Mouse (Mus musculus) cerebellum, adult 11-12 months (tissue): ENCODE measurements at regions not wholly inside any gene's neighbourhood (a gene's known extent, or its start where the extent isn't known, plus 50 kb on each side); places are given as distances from the start of the nearest gene placed in this dataset.
"Not testable (repeated sequence)": the region's sequence is repeated elsewhere in the genome, so short reads cannot be mapped to it uniquely, and the experiment has no call there.

Experiments used
- DNase-seq: peaks from one replicate; pipeline ENCODE4 v3.0.0; 2022

- DNase-seq: no peak
These were observed 268.7 kb upstream of the Ift57 start for GRCm38 (mm10) chr16:49430296-49430695.

- no peak for DNase-seq
These were observed 267.1 kb upstream of the Ift57 start for GRCm38 (mm10) chr16:49431902-49432301.

- DNase-seq: no peak
These were observed 257.8 kb upstream of the Ift57 start for GRCm38 (mm10) chr16:49441225-49441624.

GRCm38 (mm10) chr16:49447356-49447755 is 251.7 kb upstream of the Ift57 start:
- not testable (repeated sequence) for DNase-seq

GRCm38 (mm10) chr16:49493881-49494280 is 205.2 kb upstream of the Ift57 start:
- DNase-seq: no peak

- DNase-seq: no peak
These were observed 201.5 kb upstream of the Ift57 start for GRCm38 (mm10) chr16:49497521-49498010.

- DNase-seq: peak; percentile 13
These were observed 198.2 kb upstream of the Ift57 start for GRCm38 (mm10) chr16:49500818-49501217.

GRCm38 (mm10) chr16:49503897-49504413 is 195.1 kb upstream of the Ift57 start:
- DNase-seq: peak; percentile 14

GRCm38 (mm10) chr16:49504669-49505068 is 194.4 kb upstream of the Ift57 start:
- peak; percentile 10 for DNase-seq

GRCm38 (mm10) chr16:49505271-49505670 is 193.8 kb upstream of the Ift57 start:
- no peak for DNase-seq

GRCm38 (mm10) chr16:49518844-49519243 is 180.2 kb upstream of the Ift57 start:
- DNase-seq: no peak

GRCm38 (mm10) chr16:49520411-49520810 is 178.6 kb upstream of the Ift57 start:
- no peak for DNase-seq

GRCm38 (mm10) chr16:49521685-49522084 is 177.3 kb upstream of the Ift57 start:
- DNase-seq: no peak

- no peak for DNase-seq
These were observed 176.5 kb upstream of the Ift57 start for GRCm38 (mm10) chr16:49522576-49522975.

- DNase-seq: not testable (repeated sequence)
These were observed 170.4 kb upstream of the Ift57 start for GRCm38 (mm10) chr16:49528618-49529017.

- DNase-seq: no peak
These were observed 170.0 kb upstream of the Ift57 start for GRCm38 (mm10) chr16:49529060-49529459.

- DNase-seq: no peak
These were observed 169.0 kb upstream of the Ift57 start for GRCm38 (mm10) chr16:49530051-49530450.

GRCm38 (mm10) chr16:49532071-49532686 is 166.9 kb upstream of the Ift57 start:
- no peak for DNase-seq

- no peak for DNase-seq
These were observed 165.5 kb upstream of the Ift57 start for GRCm38 (mm10) chr16:49533498-49533998.

- no peak for DNase-seq
These were observed 148.8 kb upstream of the Ift57 start for GRCm38 (mm10) chr16:49550231-49550630.

GRCm38 (mm10) chr16:49570031-49570430 is 129.0 kb upstream of the Ift57 start:
- no peak for DNase-seq

- no peak for DNase-seq
These were observed 126.4 kb upstream of the Ift57 start for GRCm38 (mm10) chr16:49572485-49573170.

- no peak for DNase-seq
These were observed 125.9 kb upstream of the Ift57 start for GRCm38 (mm10) chr16:49573171-49573517.

GRCm38 (mm10) chr16:49578976-49579375 is 120.1 kb upstream of the Ift57 start:
- DNase-seq: no peak
